Mouse (Mus musculus): ENCODE results near the gene Bora.
"Not testable (repeated sequence)": the region's sequence is repeated elsewhere in the genome, so short reads cannot be mapped to it uniquely, and the experiment has no call there.

Bora gene

DNA sequence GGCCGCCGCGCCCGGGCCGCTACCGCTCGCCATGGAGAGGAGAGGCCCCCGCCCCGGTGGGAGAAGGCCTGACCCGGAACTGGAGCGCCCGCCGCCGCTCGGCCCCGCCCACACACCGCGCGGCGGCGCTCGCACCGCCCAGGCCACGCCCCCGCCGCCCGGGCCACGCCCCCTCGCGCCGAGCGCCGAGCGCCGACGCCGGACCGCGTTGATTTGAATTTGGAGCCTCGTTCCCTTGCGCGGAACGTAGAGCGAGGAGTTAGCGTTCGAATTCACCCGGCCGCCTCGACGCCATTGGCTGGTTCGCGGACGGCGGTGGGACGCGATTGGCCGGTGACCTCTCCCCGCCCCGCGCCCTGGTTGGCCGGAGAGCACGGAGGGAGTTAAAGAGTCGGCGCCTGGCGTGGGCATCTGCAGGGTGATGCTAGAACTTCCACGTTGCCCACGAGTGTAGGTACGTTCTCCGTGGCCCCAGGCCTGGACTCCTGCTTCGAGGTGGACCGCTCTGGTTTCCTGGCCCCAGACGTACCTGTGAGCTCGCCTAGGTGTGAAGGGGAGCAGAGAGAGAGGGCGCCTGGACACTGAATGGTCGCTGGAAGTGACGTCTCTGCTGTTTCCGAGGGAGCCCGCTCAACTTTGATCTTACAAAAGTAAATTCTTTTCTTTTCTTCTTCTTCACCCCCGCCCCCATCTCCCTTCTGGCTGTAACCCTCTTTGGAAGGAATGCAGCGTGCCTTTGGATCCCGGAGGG, at the start of gene Bora, which contains the start of gene Mzt1:
Gene Bora, plus strand, starts transcription at position 192 of the 751 bp plus-strand sequence.
Gene Mzt1, minus strand, starts transcription at position 104 of the 751 bp plus-strand sequence.
- peak; percentile 91 to 95 for DNase-seq

DNA sequence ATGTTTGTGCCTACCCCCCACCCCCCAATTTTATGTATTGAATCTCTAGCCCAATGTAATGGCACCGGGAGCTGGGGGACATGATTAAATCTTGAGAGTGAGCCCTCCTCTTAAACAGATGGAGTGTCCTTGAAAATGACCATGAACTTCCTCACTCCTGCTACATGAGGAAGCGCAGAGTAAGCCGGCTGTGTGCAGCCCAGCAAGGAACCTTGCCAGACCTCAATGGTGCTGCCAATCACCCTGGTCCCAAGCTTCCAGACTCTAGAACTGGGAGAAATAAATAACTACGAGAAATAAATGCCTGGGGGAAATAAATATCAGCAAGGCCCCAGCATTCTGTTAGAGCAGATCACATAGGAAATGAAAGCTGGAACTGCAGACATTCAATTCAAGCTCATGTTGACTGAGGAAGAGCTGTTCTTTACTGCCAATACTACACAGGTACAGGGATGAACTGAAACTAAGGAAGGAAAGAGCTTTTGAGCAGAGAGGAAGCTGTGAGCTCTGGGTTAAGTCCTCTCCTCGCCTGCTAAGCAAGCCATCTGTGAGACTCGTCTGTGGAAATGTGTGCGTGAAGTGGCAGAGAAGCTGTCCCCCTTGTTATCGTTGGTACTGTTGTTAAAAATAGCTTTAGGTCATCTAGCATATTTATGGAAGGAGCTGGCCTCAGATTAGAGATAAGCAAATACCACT, 35.6 kb upstream of the Bora start:
- DNase-seq = no peak

- DNase-seq = no peak
Measured at GRCm38 (mm10) chr14:99010920-99011313, 35.1 kb upstream of the Bora start.

GRCm38 (mm10) chr14:99018691-99019090, 27.3 kb upstream of the Bora start:
- DNase-seq = no peak

- DNase-seq = no peak
Measured at GRCm38 (mm10) chr14:99019136-99019808, 26.8 kb upstream of the Bora start.

DNA sequence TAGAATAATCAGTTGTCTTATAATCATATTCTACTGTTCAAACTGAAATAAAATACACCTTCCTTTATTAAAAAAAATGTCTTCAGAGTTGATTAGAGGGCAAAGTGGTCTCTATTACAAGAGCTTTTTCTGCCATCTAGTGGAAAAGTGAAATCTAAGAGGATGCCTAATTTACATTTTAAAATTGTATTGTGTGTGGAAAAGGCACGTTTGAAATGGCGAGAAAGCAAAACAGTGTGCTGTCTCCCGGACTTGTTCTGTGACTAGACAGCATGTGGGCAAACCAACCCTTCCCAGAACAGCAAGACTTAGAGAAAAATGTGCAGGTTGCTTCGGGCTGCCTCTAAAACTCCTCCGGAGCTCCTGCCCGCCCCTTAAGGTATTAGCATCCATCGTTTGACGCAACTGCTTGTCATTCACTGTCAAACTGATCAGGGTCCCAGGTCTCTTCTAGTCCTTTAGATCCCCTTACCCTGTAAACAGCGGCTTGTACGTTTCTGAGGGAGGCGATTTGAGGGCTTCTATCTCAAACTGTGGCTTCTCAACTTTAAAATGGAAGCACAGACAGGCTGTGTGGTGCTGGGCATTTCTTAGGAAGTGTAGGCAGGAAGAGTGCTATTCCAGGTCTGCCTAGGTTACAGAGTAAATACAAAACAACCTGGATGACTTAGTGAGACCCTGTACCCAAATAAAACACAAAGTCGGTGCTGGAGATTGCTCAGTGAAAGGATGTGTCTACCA, 23.5 kb upstream of the Bora start:
- no peak for DNase-seq

- no peak for DNase-seq
Measured at GRCm38 (mm10) chr14:99029987-99030386, 16.0 kb upstream of the Bora start.

DNA sequence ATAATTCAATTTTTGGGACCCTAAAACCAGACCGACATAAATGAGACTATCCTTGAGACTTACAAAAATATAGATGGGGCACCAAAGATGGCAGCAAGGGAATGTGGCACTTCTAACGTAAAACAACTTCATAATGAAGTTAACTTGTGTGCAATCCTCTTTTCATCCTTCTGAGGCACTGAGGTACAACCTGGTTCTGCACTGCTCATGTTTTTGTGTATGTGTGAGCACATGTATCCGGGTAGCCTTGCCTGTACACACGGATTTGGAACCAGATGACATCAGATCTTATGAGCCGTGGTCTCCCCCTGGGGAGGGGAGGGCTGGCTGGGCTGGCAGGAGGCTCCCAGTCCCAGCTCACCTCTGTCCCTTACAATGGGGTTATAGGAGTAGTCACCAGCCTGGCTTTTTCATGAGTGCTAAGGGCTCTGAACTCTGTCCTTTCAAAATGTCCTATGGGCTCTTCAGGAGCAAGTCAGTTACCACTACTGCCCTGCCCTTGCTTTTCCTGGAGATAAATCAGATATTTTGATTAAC, 14.6 kb upstream of the Bora start:
- no peak for DNase-seq

DNA sequence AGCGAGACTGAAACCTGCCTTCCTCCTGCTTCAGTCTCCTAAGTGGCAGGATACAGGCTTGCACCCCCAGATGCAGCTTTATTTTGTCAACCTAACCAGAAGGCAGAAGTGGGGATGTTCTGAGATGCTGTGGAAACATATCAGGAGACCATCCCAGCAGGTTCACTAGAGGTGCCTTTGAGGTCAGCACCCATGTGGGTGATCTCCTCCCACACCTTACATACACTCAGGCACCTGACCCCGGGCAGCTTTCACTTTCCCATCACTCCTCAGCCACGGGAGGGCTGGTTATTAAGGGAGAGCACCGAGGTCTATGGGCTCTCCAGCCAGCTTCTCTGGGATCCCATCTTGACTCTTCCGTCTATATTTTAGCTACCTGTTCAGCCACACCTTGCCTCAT, 13.4 kb upstream of the Bora start:
- DNase-seq = no peak

DNA sequence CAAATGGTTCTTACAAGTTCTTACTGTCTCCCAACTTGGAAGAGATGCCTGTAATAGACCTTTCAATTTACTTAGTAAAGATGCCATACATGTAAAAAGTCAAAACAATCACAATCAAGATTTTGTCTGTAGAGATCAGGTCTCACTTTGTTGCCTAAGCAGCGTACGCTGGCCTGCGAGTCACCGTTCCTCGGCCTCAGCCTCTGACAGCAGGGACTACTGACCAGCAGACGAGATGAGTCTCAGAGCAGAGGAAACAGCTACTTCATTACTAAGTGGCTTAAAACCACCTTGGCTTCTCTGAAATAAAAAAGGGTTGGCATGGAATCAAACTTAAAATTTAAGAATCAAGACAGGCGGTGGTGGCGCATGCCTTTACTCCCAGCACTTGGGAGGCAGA, 11.2 kb upstream of the Bora start:
- DNase-seq = not testable (repeated sequence)

DNA sequence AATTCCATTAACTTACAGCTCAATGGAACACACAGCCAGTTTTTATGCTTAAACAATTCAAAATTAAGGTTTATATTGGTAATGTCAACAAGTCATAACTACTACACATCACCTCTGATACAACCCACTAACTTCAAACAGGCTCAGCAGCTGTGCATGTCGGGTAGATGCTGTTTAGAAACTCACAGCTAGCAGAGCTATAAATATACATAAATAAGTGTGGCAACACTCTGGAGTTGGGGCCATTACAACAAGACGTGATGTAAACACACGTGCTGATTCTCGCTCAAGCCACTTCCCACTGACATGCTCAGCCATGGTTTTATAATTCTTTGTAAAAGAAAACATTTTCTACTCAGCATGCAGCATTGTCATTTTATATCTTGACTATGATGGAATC, 10.0 kb upstream of the Bora start:
- no peak for DNase-seq

DNA sequence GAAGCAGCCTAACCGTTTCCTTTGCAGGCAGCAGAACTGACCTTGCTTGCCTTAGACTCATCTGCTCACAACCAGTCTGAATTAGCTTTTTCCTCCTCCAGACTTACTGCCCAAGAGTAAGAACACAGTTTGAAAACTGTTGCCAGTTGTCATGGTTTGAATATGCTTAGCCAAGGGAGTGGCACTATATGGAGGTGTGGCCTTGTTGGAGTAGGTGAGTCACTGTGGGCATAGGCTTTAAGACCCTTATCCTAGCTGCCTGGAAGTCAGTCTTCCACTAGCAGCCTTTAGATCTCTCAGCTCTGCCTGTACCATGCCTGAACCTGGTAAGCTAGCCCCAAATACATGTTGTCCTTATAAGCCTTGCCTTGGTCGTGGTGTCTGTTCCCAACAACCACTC, 8.3 kb upstream of the Bora start:
- DNase-seq = no peak

DNA sequence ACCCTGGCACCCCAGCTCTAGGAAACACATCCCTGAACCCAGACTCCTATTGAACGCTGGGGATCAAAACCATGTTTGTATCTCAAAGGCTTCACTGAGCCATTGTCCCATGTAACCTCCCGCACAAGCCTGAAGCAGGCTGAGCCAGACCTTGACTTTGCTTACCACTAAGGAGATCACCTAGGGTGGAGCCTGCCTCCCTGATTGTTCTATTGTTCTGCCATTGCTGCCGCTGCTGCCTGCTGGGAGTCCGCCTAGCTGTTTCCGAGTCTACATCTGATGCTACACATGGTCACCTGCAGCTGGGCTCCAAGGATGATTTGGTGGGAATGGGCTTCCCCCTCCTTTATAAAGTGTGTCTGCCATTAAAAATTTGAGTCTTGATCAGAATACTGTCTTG, 6.7 kb upstream of the Bora start:
- not testable (repeated sequence) for DNase-seq

GRCm38 (mm10) chr14:99041416-99041815, 4.6 kb upstream of the Bora start:
- peak in 1 of 2 experiments; percentile 5 for DNase-seq

- DNase-seq = no peak
Measured at GRCm38 (mm10) chr14:99043499-99043898, 2.5 kb upstream of the Bora start.

DNA sequence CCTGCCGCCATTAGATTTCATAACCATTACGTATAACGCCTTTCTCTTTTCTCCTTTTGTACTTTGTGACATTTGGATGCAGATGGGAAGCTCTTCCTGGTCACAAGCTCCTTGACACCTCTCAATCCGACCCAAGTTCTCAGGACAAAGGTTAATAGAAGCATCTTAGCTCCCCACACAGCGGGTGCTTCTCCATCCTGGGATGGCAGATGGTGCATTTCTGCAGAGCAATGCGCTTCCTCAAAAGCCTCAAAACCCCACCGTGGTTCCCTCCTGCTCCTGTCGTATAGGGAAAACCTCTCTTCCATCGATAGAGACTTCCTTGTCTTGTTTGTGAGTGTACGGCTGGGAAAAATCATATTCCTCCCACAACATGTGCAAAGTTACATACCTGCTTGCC, 1.9 kb upstream of the Bora start:
- DNase-seq = no peak

GRCm38 (mm10) chr14:99044718-99045117, 1.3 kb upstream of the Bora start:
- no peak for DNase-seq

DNA sequence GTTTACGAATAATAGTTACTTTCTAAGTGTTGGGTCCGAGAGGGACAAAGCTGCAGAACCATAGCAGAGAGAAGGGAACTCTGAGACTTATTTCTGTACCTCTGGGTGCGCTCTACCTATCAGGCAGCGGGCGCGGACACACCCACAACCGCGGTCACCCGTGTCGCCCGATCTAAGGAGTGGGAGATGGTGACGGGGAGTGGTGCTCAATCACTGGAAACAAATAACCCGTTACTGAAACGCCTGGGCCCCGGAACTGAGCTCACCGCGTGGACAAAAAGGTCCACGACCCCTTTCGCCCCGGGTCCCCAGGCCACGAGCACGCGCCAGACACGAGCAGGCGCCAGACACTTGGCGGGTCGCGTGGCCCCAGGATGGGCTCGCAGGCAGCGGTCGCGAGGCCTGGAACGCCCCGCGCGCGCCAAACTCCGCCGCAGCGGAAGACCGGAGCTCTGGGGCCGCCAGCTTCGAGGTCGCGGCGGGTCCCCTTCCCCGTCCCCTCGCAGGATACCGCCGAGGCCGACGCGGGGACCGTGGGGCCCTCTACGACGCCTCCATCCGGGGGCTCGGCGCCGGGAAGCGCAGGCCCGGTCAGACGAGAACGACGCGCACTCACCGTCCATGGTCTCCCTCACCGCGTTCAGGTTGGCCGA, 518 bp upstream of the Bora start:
- DNase-seq = no peak

GRCm38 (mm10) chr14:99046782-99047181, 760 bp downstream of the Bora start:
- peak; percentile 7 to 14 for DNase-seq

DNA sequence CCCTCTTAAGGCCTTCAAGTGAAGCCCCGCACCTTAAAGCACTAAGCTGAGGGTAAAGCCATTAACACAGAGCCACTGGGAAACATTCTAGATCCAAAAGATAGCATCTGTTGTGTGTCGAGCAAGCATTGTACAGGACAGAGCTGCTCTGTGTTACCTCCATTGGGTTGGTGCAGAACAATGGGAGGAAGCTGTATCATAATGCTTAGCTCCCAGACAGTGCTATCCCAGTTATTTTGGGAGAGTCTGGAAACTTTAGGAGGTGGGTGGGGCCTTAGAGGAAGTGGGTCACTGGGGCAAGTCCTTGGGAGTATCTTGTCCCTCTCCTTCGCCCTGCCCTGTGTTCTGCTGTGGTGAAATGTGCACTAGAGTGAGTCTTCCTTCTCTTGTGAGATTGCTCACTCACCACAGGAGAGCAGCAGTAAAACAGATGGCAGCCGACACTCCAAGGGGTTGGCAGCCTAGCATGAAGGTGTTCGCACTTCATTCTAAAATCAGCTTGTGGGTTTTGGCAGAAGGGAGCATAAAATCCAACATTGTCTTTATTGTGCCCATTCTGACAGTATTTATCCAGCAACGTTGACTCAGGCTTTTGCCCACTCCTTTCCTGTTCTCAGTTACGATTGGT, 13.1 kb downstream of the Bora start:
- no peak for DNase-seq

DNA sequence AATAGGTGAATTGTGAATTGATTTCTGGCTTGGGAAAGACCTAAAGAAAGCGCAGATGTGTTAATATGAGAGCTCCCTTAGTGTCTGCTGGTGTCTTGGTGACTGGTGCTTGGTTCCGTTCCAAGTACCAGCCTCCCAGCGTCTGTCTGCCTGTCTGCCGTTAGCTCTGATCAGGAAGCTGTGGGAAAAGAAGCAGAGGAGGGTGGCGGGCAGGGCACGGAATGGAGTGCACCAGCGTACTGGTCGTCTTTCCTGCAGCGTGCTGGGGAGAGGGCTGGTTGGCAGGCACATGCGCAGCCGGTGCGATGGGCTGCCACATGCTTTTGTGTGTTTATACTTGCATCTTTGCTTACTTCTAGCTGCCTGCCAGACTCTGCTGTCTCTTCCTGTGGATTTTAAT, 14.6 kb downstream of the Bora start:
- no peak for DNase-seq

DNA sequence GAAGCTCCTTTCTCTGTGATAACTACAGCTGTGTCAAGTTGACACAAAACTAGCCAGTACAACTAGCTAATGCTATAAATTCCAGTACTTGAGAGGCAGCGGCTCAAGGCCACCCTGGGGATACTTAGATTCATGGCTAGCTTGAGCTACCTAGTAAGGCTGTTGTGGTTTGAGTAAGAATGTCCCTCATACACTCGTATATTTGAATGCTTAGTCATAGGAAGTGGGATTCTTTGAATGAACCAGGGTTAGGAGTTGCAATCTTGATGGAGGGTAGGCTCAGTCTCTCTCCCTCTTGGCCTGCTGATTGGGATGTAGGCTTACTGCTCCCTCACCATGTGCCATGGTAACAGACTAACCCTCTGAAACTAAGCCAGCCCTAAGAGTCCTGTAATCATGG, 17.1 kb downstream of the Bora start:
- DNase-seq = no peak
